Mouse (Mus musculus): ENCODE measurements around the gene Mpg. TPM values are rescaled to one million over a fixed set of nuclear protein-coding genes. Genes with fewer than 3 reads are reported as not detected.

Mpg gene
- total RNA-seq, 2 experiments from 2014 or later = 5.1 to 6.0 TPM

- DNase-seq (ENCODE audit: low spot score) = no peak
- intact Hi-C loops (cut with DNase I) = no loop called here
Measured at GRCm38 (mm10) chr11:32227041-32227440, 736 bp downstream of the Mpg start.

DNA sequence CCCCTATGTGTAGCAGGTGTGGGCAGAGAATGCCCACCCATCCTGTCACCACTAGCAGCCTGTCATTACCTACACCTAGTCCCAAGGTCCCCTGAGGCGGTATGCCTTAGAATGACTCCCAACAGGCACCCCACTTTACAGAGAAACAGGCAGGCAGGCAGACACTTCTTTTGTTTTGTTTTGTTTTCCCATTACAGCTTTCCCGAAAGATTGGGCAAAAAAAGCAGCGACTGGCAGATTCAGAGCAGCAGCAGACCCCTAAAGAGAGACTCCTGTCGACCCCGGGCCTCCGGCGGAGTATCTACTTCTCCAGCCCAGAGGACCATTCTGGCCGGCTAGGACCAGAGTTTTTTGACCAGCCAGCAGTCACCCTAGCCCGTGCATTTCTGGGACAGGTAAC lies 1.2 kb downstream of the Mpg start:
- DNase-seq (ENCODE audit: low spot score) = no peak
- intact Hi-C loops (cut with DNase I) = no loop called here

- DNase-seq (ENCODE audit: low spot score) = no peak
- intact Hi-C loops (cut with DNase I) = no loop called here
Measured at GRCm38 (mm10) chr11:32228292-32228845, 2.1 kb downstream of the Mpg start.

GRCm38 (mm10) chr11:32230220-32230619 lies 3.9 kb downstream of the Mpg start:
- DNase-seq (ENCODE audit: low spot score) = no peak
- intact Hi-C loops (cut with DNase I) = no loop called here

GRCm38 (mm10) chr11:32231125-32231524 lies 4.8 kb downstream of the Mpg start:
- intact Hi-C loops (cut with DNase I) = no loop called here
- no peak for DNase-seq (ENCODE audit: low spot score)

DNA sequence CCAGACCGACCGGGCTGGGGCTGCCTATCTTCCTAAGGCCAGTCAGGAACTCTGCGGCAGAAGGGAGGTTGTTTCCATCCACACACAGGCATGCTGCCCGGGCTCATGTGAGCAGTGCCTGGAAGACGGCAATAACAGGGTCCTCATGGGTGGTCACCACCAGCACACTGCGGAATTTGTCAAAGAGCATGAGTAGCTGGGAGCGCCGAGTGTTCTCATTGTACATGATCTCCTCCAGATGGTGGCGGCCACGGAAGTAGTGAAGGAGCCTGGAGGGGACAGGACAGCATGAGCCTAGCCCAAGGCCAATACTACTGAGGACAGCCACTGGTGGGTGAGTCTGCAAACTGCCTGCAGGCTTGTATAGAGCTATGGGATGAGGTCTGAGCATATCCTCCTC lies 6.5 kb downstream of the Mpg start:
- intact Hi-C loops (cut with DNase I) = no loop called here
- DNase-seq (ENCODE audit: low spot score) = no peak

DNA sequence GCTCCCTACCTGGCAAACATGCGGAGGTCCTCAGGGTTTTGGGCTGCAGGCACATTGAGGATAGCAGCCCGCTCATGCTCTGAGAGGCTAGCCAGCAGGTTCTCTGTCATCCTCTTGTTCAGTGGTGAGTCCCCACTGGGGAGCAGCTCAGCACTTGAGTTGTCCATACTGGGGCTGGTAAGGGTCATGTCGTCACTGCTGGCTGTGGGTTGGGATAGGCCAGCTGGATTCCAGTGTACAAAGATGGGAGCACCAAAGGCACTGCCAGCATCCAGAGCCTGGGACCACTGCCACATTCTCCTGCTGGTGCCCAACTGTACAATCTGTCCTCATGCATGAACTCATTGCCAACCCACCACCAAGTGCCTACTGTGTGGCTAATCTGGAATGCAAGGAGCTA lies 7.6 kb downstream of the Mpg start:
- intact Hi-C loops (cut with DNase I) = no loop called here
- DNase-seq (ENCODE audit: low spot score) = no peak

DNA sequence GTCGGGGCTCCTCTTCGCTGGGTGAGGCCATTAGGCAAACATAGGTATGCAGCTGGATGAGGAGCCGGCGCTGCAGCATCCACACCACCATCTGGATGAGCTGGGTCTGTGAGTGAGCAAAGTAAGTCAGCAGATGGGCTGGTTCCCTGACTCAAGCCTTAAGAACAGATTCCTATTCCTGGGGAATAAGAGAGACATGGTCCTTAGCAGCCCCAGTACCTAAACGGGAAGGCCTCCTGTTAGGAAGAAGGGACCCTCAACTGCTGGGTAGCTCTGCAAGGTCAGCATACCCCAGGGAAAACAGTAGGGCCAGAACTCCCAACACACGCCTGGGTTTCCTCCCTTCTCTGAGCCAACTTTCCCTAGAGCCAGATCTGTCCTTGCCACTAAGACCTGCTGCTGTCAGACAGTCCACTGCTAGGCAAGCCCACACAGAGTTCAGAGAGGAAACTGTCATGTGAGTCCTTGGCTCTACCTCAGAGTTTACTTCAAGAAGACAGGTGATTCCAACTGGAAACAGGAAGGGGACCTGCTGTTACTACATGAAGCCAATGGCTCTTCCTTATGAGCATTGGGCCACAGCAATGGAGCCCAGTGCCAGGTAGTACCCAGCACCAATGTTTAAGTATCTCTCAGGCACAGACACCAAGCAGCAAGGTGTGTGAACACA lies 8.6 kb downstream of the Mpg start:
- no peak for DNase-seq (ENCODE audit: low spot score)
- intact Hi-C loops (cut with DNase I) = no loop called here

DNA sequence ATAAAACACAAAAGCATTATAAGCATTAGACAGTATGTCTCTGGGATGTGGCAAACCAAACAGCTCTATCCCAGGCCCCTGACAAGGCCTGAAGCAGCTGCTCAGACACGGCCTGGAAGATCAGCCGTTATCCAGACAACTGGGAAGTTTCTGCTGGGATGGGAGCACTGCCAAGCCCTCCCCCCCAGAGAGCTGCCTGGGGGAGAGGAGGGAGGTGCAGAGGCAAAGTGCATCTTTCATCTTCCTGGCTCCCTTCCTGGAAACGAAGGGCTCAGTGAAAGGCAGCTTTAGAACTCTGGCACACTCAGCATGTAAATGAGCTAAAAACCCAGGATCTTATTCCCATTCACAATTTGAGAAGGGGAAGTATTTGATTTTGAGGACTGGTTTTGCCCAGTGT lies 9.3 kb downstream of the Mpg start:
- intact Hi-C loops (cut with DNase I) = no loop called here
- DNase-seq (ENCODE audit: low spot score) = peak; percentile 55

GRCm38 (mm10) chr11:32236132-32236531 lies 9.8 kb downstream of the Mpg start:
- intact Hi-C loops (cut with DNase I) = no loop called here

GRCm38 (mm10) chr11:32236712-32237410 lies 10.6 kb downstream of the Mpg start:
- intact Hi-C loops (cut with DNase I) = no loop called here

More at GRCm38 (mm10) chr11:32236132-32236531, 9.8 kb downstream of the Mpg start:
- DNase-seq (ENCODE audit: low spot score) = no peak

GRCm38 (mm10) chr11:32237411-32237795 lies 11.1 kb downstream of the Mpg start:
- intact Hi-C loops (cut with DNase I) = no loop called here
- DNase-seq (ENCODE audit: low spot score) = no peak

More at GRCm38 (mm10) chr11:32236712-32237410, 10.6 kb downstream of the Mpg start:
- DNase-seq (ENCODE audit: low spot score) = no peak

DNA sequence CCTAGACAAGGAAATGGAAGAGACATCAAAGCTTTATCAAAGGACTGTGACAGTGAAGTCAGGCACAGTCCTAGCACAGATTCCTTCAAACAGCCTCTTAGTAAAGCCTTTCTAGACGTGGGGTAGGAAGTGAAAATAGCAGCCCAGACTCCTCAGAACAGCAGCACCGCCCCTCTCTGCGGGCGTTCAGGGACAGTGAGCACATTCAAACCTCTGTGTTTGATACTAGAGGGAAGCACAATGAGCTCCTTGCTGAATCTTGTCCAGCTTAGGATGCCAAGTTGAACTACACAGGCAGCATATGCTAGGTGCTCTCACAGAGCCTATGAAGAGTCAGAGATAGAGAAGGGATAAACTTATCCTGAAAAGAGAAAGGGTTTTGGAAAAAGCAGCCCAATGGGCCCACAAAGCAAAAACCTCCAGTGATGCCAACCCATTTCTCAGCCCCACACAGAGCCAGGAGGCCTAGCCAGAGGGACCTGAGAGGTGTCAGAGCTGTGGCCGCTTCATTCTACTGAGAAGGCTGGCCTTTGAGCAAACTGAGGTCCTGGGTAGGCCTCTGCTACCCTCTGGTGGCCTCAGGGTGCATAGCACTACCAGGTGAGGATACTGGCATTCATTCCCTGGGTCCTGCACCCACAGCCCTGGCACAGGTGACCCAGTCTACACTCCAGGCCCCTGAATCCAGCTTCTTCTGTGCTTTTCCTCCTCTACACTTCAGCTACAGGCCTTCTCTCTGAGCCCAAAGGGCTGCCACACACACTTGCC lies 12.0 kb downstream of the Mpg start:
- intact Hi-C loops (cut with DNase I) = loop anchor here (1.0 kb wide), 2 partner anchors 21 to 56 kb away; no protein-coding TSS in a partner anchor
- DNase-seq (ENCODE audit: low spot score) = no peak

DNA sequence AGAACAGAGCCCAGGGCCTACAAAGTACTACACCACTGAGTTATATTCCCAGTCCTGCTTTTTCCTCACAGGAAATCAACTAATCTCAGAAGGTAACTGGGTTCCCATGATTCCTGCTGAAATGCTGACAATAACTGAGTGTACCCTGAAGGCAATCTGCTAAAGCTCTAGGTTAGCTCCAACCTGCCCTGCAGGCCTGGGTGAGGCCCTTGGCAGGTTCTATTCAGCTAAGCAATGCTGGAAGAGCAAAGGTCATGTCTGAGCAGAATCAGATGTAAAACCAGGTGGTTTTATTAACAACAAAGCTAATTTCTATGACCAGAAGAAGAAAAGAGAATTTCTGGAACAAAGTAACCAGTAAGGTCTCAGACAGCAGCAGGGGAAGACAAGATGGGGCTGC lies 15.1 kb downstream of the Mpg start:
- intact Hi-C loops (cut with DNase I) = loop anchor here (5.0 kb wide), 1 partner anchor 34 kb away; the partner anchor contains the start of gene Snrnp25
- DNase-seq (ENCODE audit: low spot score) = no peak

- intact Hi-C loops (cut with DNase I) = loop anchor here (5.0 kb wide), 1 partner anchor 35 kb away; the partner anchor contains the start of gene Snrnp25
- DNase-seq (ENCODE audit: low spot score) = no peak
Measured at GRCm38 (mm10) chr11:32242209-32242608, 15.9 kb downstream of the Mpg start.

GRCm38 (mm10) chr11:32243205-32243955 lies 17.1 kb downstream of the Mpg start:
- no peak for DNase-seq (ENCODE audit: low spot score)
- intact Hi-C loops (cut with DNase I) = loop anchor here (5.0 kb wide), 1 partner anchor 36 kb away; the partner anchor contains the start of gene Snrnp25

GRCm38 (mm10) chr11:32244064-32244463 lies 17.8 kb downstream of the Mpg start:
- DNase-seq (ENCODE audit: low spot score) = no peak
- intact Hi-C loops (cut with DNase I) = loop anchor here (5.0 kb wide), 1 partner anchor 37 kb away; the partner anchor contains the start of gene Snrnp25

DNA sequence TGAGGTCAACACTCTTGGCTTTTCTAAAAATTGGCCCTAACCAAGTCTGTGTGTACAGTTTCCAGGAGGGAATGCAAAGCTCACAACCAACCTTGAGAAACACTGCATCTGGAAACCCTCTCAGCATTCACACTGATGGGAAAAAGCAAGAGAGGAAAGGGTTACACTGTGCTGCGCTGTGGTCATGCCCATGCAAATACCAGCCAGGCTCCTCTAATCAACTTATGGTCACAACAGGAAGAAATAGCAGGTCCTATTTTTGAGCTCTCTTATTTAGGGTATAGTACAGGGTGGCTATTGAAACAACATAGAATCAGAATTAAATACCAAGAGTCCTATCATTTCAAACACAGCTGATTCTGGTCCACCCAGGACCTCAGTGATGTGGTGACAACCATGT lies 18.3 kb downstream of the Mpg start:
- intact Hi-C loops (cut with DNase I) = loop anchor here (5.0 kb wide), 1 partner anchor 37 kb away; the partner anchor contains the start of gene Snrnp25

GRCm38 (mm10) chr11:32245614-32246013 lies 19.3 kb downstream of the Mpg start:
- intact Hi-C loops (cut with DNase I) = no loop called here
- DNase-seq (ENCODE audit: low spot score) = no peak

More for the DNA sequence above, 18.3 kb downstream of the Mpg start:
- DNase-seq (ENCODE audit: low spot score) = no peak

All from heart, postnatal 25 days (tissue).